In the genomic region with DNA sequence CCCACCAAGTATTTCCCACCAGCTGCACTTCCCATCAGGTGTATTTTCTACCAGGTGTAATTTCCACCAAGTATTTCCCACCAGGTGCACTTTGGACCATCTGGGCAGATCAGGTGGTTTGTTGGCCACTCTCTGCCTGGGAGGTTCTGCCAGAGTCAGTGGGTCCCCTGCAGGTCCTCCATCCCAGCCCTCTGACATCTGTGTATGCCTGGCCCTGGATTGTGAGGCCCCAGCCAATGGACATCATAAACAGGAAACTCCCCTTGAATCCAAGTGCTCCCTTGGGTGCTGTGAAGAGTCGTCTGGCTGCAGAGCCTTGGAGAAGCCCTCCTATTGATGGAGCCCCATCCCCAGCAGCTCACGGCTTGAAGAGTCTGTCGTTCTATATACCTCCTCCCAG, we compare ENCODE assay signal across 16 mouse cellular contexts.
A peak's percentile ranks its signal among the peaks of the same experiment; 100 is the strongest.
DNase-seq lines count a peak whose midpoint lies in the region; ATAC-seq lines count a peak whose summit lies in the region.
"Had no signal": no experiment of that assay in that cellular context is flagged by ENCODE, and none has a peak within 500 bp of the region (broad histone marks: within the 10 kb centered on the region; RNA-seq: fewer than 3 reads in every experiment).

No protein-coding gene starts in this region.

- no peak overlapping the region for H3K4me3 ChIP-seq in limb, embryonic 13.5 days
- no peak overlapping the region for H3K4me3 ChIP-seq in limb, embryonic 10.5 days
- H3K4me3 ChIP-seq in limb, embryonic 15.5 days, result no peak overlapping the region
- H3K4me3 ChIP-seq: embryonic facial prominence, embryonic 12.5 days; forebrain, embryonic 15.5 days; heart, embryonic 15.5 days; hindbrain, embryonic 10.5 days; intestine, embryonic 15.5 days had no signal

- peak; percentile 45 for DNase-seq in gastrocnemius, adult 18-20 months (ENCODE audit: low spot score)
- no peak for DNase-seq in gastrocnemius, postnatal 10 days
- DNase-seq in limb, embryonic 10.5 days (ENCODE audit: low spot score), result no peak
- DNase-seq in layer of hippocampus, postnatal 10 days (ENCODE audit: low spot score in 2 of 2), result no peak
- DNase-seq: adrenal gland, adult 8-10 months; adrenal gland, postnatal 36 days; cerebellum, adult 9-11 months; kidney, adult 18-20 months had no signal

- no peaks in the 10 kb centered on the region for H3K36me3 ChIP-seq in limb, embryonic 13.5 days
- no peaks in the 10 kb centered on the region for H3K36me3 ChIP-seq in limb, embryonic 10.5 days
- no peaks in the 10 kb centered on the region for H3K36me3 ChIP-seq in limb, embryonic 15.5 days
- H3K36me3 ChIP-seq: embryonic facial prominence, embryonic 12.5 days; forebrain, embryonic 15.5 days; heart, embryonic 15.5 days; hindbrain, embryonic 10.5 days; intestine, embryonic 15.5 days had no signal

- peaks cover 9% of the 10 kb centered on the region; the same call in 1 of the 2 replicates for H3K9me3 ChIP-seq in limb, embryonic 13.5 days
- H3K9me3 ChIP-seq in limb, embryonic 10.5 days (replicated peaks), result 0 out of 2 replicates have a peak, but pooled peaks cover 2% of the 10 kb centered on the region
- no peaks in the 10 kb centered on the region; the same call in 1 of the 2 replicates for H3K9me3 ChIP-seq in limb, embryonic 15.5 days
- H3K9me3 ChIP-seq: embryonic facial prominence, embryonic 12.5 days; heart, embryonic 15.5 days; intestine, embryonic 15.5 days had no signal

- H3K4me2 ChIP-seq in limb, embryonic 13.5 days (replicated peaks), result no peak overlapping the region
- H3K4me2 ChIP-seq in limb, embryonic 15.5 days, result no peak overlapping the region
- H3K4me2 ChIP-seq: embryonic facial prominence, embryonic 12.5 days; forebrain, embryonic 15.5 days; heart, embryonic 15.5 days; hindbrain, embryonic 14.5 days; intestine, embryonic 15.5 days had no signal

- H3K27ac ChIP-seq in limb, embryonic 13.5 days, result no peak overlapping the region
- H3K27ac ChIP-seq in limb, embryonic 10.5 days, result no peak overlapping the region
- H3K27ac ChIP-seq in limb, embryonic 15.5 days, result no peak overlapping the region
- H3K27ac ChIP-seq: embryonic facial prominence, embryonic 12.5 days; forebrain, embryonic 15.5 days; heart, embryonic 15.5 days; hindbrain, embryonic 10.5 days; hindbrain, embryonic 14.5 days; intestine, embryonic 15.5 days had no signal

- no peaks in the 10 kb centered on the region; the same call in 1 of the 2 replicates for H3K27me3 ChIP-seq in limb, embryonic 13.5 days
- no peaks in the 10 kb centered on the region for H3K27me3 ChIP-seq in limb, embryonic 10.5 days (ENCODE audit: low read depth, poor library complexity, severe bottlenecking)
- H3K27me3 ChIP-seq in limb, embryonic 15.5 days, result no peaks in the 10 kb centered on the region
- H3K27me3 ChIP-seq: embryonic facial prominence, embryonic 12.5 days; forebrain, embryonic 15.5 days; intestine, embryonic 15.5 days had no signal

- 0 out of 2 replicates have a peak, but pooled peaks cover 3% of the 10 kb centered on the region for H3K4me1 ChIP-seq in limb, embryonic 13.5 days
- no peaks in the 10 kb centered on the region for H3K4me1 ChIP-seq in limb, embryonic 10.5 days
- H3K4me1 ChIP-seq in limb, embryonic 15.5 days, result 0 out of 2 replicates have a peak, but pooled peaks cover 2% of the 10 kb centered on the region
- H3K4me1 ChIP-seq: embryonic facial prominence, embryonic 12.5 days; forebrain, embryonic 15.5 days; heart, embryonic 15.5 days; intestine, embryonic 15.5 days had no signal

- no peak overlapping the region for H3K9ac ChIP-seq in limb, embryonic 13.5 days
- no peak overlapping the region for H3K9ac ChIP-seq in limb, embryonic 15.5 days
- H3K9ac ChIP-seq: embryonic facial prominence, embryonic 12.5 days; forebrain, embryonic 15.5 days; heart, embryonic 15.5 days; hindbrain, embryonic 14.5 days; intestine, embryonic 15.5 days had no signal

- WGBS in limb, embryonic 13.5 days, result 42% methylated on average over 3 of the region's 3 CpGs
- WGBS in limb, embryonic 10.5 days, result 62% methylated on average over 3 of the region's 3 CpGs
- WGBS in limb, embryonic 15.5 days, result 39% methylated on average over 3 of the region's 3 CpGs

- peak; percentile 33; the same call in 1 of the 2 replicates for ATAC-seq in limb, embryonic 13.5 days (ENCODE audit: low FRiP score, low read depth)
- ATAC-seq in limb, embryonic 15.5 days (ENCODE audit: insufficient number of reproducible peaks, low FRiP score, low TSS enrichment, low read depth), result peak; percentile 35; the same call in 1 of the 2 replicates
- ATAC-seq: forebrain, embryonic 15.5 days; intestine, embryonic 15.5 days had no signal
